Mouse (Mus musculus) left cerebral cortex, adult 11 months (tissue): Measurements from ENCODE around the gene Zglp1.
A peak's percentile ranks its signal among the peaks of the same experiment; 100 is the strongest.

Source experiments
- DNase-seq: peaks from one replicate; pipeline ENCODE4 v3.0.0; 2022; ENCODE audit warnings: low spot score

Gene Zglp1

DNA sequence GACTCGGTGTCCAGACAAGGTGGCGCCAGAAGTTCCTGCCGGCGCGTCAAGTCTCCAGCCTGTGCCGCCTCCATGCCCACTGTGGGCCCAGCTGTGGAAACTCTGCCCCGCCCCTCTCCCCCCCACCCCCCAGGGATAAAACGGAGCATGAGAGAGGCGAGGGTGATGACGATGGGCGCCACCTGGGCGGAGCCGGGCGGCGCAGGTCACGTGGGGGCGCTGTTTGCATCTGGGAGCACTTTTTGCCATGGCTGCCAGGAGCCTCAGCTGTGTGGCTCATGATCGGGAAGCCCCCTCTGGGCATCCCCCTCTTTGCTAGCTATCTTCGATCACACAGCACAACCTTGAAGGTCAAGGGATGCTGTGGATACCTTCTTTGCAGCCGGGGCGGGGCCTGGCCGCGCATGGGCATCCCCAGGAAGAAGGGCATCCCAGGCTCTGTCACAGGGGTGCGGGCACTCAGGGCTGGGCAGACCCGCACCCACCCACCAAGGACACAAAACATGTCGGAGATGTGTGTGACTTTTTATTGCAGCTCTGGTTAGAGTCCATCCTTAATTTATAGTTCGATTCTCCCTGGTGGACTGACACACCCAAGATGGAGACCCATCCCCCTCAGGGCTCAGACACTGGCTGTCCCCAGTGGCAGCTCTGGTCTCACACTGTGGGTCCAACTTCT, at the start of gene Zglp1:
Zglp1 (minus strand) TSS at position 88 of the 679 bp plus-strand sequence.
- DNase-seq = no peak

DNA sequence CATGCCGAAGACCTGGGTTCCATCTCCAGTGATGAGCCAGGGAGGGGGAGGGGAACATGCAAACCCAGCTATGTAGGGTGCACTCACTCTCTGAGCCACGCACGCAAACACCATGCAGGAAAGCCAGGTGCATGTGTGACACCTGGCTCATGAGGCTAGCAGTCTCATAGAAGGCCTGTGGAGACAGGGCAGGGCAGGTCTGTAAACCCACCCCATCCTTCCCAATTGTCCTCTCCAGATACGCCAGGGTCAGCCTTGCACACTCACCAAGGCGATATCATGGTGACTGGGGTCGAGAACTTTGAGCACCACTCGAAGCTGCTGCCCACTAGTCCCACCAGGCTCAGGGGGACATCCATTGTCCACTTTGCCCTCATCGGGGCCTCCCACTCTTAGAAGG, 48.2 kb upstream of the Zglp1 start:
- no peak for DNase-seq

DNA sequence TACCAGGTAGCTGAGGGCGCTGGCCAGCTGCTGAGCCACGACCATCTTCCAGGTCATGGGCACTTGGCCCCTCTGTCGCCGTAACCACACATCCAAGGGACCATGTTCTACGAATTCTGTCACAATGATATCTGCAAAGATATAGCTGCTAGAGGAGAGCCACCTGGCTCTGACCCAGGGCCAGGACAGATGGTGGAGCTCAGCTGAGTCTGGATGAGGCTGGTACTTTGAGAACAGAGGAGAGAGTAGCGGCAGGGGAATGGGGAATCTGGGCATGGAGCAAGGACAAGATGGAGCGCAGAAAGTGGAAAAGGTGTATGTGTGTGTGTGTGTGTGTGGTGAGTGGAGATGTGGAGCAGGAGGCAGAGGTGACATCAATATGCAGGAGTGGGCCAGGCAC, 47.3 kb upstream of the Zglp1 start:
- DNase-seq = no peak

DNA sequence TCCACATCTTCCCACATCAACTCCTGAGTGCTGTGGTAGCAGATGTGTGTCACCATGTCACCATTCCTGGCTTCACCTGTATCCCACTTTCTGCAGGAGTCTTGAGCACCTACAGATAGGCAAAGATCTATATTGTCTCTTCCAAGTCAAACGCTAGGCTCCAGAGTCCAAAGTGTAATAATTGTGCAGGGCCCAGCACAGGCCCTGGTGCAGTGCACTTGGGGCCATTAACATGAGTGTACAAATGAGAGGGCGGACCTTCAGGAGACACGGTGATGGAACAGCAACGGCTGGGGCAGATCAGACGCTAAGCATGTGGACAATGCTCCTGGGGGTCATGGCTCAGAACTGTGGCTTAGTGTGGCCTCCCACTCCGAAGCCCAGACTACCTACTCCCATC, 46.9 kb upstream of the Zglp1 start:
- no peak for DNase-seq

DNA sequence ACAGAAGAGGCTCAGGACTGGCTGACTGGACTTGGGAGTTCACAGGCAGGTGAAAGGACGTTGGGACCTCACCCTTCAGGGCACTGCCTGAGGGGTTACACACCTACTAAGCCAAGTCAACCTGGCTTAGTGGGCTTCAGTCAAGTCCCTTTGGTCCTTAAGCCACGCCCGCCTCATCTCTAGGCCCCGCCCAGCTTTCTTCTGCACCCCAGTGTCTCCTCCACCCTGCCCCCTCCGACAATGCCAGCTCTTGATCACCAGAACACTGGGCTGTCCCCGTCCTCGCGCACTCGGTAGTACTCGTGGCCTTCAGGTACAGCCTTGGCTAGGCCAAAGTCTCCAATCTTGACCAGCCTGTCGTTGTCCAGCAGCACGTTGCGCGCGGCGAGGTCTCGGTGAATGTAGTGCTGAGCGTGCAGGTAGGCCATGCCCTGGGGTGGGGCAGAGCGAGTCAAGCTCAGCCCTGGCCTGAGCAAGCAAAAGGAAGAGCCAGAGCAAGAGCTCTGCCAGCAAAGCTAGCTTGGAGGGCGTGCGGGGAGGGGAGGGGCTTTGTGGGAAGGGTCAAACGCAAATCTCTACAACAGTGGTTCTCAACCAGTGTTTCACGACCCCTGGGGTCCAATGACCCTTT, 40.8 kb upstream of the Zglp1 start:
- no peak for DNase-seq

DNA sequence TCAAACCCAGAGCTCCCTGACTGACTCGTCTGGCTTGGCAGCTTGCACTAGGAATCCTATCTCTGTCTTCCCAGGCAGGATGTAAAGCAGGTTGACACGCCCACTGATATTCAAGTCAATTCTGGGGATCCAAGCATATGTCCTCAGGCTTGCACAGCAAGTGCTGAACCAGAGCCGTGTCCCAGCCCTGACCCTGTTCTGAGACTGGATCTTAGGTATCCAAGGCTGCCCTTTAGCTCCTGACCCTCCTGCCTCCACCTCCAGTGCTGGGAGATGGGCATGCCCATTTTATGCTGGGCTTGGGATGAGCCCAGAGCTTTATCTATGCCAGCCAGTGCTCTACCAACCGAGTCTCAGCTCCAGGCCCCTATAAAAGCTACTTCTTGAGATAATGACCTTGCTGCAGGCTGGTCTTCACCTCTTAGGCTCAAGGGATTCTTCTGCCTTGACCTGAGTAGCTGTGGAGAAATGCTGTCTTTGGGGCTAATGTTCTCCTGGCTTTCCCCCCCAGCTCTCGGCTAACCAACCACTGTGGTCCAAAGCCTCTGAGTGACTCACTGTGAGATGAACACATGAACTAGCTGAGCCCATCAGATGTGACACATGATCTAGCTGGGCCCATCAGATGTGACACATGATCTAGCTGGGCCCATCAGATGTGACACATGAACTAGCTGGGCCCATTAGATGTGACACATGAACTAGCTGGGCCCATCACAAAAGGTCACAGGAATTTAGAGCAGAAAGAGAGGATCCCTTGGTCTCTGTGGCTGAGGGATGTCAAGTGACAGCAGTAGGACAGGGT, 39.1 kb upstream of the Zglp1 start:
- peak; percentile 24 for DNase-seq

DNA sequence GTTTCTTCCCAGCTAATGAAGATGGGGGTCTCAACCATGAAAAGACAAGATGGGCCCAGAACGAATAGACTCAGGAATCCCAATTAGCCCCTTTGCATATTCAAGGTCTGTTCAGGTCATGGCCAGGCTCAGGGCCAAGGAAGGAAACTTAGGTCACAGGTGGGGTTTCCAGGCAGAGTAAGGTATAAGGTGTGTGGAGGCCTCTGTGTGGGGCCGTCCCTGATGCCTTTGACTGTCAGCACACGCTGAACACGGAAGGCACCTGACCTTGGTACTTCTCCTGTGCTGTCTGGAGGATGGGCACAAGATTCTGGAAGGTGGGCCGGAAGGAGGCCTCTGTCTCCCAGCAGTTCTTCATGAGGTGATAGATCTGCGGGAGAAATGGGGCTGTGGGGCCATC, 37.9 kb upstream of the Zglp1 start:
- DNase-seq = no peak

DNA sequence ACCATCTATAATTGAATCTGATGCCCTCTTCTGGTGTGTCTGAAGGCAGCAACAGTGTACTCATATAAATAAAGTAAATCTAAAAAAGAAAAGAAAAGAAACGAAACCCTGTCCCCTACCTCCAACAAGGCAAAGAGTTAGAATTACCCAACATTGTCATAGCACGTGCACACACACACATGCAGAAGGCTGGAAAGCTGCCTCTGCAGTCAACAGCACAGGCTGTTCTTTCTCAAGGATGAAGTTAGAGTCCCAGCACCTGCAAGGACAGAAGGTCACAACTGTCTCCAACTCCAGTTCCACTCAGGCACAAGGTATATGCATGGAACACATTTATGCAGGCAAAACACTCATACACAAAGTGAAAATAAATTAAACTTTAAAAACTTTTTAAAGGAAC, 35.2 kb upstream of the Zglp1 start:
- DNase-seq = no peak

DNA sequence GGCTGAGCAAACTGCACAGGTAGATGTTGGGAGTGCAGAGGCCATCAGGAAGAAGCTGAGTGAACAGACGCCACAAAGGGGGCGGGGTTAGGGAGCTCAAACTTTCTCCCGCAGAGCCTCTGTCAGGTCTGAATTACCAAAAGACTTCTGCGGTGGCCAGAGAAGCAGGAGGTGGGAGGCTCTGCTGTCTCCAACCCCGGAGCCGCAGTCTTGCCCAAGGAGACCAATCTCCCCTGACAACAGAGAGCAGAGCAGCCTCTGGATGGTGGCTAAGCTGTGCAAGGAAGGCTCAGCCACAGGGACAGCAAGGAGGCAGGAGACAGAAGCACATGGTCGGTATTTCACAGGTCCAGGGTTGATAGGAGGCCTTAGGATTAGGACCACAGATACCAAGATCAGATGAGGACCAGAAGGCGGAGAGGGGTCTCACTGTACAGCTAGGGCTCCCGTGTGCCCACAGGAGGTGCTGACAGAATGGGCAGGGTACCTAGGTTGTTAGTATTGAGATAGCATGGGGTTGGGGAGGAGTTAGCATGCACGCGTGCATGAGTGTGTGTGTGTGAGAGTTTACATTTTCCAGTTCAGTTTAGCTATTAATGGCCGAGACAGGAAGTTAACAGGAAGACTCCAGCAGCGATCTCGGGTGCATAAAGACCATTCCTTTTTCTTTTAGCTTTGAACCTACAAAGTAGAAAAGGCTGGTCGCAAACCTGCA, 33.7 kb upstream of the Zglp1 start:
- no peak for DNase-seq

DNA sequence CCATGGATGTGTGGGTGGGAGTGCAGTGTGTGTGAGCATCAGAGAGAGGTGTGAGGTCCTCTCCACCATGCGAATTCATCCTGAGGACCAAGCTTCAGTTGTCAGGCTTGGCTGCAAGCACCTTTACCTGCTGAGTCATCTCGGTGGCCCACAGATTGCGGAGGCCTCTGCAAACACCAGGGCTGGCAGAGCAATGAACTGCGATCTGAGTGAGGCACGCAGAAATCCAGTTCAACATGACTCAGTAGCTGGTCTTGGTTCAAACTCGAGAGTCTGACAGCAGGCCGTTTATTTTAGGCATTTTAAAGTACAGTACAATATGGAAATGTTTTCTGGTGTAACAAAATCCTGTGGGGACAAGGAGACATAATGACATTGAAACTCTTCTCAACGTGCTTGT, 30.9 kb upstream of the Zglp1 start:
- DNase-seq = peak; percentile 62

DNA sequence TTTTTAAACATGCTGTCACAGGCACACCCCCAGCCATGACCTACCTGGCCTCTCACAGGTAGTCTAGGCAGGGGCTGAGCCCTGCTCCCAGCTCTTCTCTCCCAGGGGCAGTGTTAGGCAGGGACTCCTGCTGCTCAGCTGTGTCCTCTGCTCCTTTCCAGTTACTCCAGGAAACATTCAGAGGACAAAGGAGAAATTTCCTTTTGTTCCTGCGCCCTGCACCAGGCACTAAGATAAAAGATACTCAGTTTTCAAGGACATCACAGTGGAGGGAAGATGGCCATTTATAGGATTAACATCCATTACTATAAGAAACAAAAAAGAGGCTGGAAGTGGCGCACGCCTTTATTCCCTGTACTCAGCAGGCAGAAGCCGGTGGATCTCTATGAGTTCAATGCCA, 29.1 kb upstream of the Zglp1 start:
- DNase-seq = no peak

DNA sequence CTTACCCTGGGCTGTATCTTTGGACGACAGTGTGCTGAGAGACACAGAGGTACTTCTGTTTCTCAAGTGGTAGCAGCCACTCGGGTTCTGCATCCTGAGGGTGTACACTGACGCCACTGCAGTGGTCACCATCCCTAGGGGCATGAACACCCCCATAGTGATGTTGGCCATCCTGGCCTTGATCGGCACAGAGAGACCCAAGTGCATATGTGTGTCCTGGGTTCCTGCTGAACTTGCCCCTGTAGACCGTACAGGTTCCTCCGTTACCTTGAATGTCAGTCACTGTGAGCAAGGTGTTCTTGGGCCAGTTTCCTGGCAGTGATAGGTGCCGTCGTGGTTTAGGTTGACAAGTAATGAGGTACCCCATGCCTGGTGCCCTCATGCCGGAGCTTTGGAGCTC, 26.5 kb upstream of the Zglp1 start:
- DNase-seq = no peak

DNA sequence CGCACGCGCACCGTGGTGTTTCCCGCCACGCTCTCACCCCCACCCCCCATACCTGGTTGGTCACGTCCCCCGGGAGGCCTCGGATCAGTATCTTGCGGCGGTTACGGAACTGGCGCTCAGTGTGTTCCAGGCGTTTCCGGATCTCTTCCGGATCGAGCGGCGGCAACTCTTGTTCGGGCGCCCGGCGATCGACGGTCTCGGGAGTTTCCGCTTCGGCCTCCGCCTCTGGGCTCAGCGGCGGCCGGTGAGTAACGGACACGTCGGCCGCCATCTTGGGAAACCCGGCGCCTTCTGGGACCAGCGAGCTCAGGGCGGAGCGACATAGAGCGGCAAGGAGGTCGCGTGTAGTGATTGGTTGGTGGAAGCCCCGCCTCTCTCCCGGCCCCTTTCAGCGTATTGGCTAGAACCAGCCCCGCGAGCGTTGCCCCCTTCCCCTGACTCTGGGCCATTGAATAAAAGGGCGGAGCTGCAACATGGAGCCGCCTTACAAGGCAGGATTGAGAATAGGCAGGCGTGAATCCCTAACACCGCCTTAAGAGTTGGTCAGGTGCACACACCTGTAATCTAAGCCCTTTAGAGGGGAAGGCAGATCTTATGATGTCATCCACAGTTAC, 24.9 kb upstream of the Zglp1 start, which contains the start of the genes Gm38431 and Raver1:
Gm38431 (minus strand) TSS at position 291 of the 614 bp plus-strand sequence.
Raver1 (minus strand) TSS at position 302 of the 614 bp plus-strand sequence.
- peak; percentile 97 for DNase-seq

DNA sequence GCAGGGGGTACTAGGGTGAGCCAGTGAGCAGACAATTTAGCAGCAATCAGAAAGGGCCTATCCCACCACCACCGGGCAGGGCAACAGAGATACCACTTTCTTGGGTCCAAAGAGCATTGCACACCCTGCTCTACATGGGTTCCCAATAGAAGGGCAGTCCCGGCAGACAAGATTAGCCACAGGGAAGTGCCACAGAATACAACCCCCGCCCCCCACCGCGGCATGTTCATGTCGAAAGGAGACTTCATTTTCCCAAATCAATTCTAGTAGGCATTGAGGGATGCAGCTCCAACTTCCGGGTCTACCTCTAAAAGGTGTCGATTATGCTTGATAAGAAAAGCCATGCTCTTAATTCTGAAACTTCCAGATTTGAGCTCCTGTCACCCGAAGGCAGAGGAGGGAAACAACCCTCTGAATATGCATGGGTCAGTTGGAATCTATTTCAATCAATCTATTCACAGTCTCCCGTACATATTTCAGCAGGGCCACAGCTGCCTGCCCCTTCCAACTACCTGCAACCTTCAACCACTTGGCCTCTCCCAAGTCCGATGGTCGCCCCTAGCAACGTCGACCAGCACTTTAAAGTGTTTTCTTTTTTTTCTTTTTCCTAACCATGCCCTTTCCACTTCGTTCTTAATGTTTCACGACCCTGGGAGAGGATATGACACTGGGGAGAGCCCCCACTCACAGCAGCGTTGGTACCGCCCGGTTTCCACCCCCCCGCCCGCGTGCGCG, 24.2 kb upstream of the Zglp1 start:
- no peak for DNase-seq

DNA sequence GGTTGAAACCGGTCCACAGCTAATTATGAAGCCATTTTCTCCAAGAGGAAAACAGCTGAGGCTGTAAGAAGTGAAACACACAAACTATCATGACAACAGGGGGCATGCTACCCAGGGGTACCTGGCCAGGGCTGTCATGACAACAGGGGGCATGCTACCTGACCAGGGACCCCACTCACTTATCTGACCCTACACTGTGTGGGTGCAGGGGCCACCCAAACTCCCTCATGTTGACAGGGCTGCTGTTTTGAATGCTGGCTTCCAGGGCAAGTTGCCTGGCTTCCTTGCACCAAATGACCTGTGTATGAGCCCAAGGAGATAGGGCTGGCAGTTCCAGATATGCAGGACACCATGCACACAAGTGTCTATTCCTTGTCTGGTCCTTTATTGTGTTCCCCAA, 23.6 kb upstream of the Zglp1 start:
- no peak for DNase-seq

DNA sequence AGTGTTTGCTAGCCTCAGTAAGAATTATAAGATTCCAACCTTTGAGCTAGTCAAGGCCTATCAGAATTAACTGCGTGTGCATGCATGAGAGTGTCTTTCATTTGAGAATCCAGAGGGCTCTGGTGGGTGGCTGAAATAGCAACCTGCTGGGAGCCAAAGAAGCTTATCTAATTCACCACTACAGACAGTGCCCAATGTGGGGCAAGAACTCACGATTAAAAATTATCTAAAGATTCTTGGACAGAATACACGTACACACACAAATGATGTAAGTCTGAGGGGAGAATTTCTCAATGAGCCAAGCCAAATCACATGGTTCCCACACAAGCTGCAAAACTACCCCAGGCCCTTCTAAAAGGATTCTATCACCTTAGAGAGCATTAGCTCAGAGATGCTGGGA, 16.4 kb upstream of the Zglp1 start:
- DNase-seq = no peak

DNA sequence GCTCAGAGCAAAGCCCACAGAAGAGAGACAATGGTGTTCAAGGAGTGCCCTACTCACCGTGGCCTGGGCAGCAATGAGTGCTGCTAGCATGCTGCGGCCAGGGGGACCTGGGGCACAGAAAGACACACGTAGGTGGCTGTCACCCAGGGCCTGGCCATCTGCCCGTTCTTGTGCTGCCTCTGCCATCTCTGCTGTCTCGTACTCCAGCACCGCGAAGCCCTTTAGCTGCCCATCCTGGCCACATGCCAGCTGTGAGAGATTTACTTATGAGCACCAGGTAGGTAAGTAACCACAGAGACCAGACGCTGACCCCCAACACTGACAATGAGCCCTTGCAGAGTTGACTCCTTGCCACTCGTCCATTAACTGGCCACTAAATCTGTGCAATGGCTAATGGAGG, 14.2 kb upstream of the Zglp1 start:
- no peak for DNase-seq

DNA sequence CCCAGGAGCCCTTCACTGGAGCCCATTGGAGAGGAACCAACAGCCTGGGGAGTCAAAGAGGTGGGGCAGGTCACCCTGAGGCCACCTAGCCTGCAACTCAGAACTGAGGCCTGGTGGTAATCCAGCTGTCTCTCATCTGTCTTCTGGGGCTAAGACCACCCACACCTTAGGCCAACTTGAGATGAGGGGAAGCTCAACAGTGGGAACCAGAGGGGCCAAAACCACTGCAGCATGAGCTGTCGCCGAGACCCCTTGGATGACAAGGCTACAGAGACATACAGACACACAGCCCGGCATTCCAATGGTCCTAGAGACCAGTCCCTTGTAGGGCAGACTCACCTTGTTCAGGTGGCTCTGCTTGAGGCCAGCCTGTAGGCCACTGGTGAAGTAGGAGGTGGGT, 8.7 kb upstream of the Zglp1 start:
- no peak for DNase-seq

DNA sequence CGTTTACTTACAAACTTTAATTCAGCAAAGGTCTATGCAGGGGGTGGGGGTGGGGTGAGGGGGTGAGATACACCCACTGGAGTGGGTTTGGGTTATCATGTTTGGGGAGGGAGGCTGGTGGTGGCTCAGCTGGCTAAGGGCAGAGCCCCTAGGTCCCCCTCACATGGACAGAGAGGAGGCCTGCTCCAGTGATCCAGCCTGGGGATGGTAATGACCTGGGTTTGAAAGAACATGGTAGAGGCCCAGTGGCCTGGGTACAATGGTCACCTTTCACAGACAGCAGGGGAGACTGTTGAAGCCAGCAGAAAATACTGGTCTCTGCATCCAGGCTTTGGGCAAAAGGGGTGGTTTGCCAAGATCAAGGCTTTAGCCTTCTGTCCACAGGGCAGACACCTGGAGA, 7.3 kb upstream of the Zglp1 start:
- no peak for DNase-seq

DNA sequence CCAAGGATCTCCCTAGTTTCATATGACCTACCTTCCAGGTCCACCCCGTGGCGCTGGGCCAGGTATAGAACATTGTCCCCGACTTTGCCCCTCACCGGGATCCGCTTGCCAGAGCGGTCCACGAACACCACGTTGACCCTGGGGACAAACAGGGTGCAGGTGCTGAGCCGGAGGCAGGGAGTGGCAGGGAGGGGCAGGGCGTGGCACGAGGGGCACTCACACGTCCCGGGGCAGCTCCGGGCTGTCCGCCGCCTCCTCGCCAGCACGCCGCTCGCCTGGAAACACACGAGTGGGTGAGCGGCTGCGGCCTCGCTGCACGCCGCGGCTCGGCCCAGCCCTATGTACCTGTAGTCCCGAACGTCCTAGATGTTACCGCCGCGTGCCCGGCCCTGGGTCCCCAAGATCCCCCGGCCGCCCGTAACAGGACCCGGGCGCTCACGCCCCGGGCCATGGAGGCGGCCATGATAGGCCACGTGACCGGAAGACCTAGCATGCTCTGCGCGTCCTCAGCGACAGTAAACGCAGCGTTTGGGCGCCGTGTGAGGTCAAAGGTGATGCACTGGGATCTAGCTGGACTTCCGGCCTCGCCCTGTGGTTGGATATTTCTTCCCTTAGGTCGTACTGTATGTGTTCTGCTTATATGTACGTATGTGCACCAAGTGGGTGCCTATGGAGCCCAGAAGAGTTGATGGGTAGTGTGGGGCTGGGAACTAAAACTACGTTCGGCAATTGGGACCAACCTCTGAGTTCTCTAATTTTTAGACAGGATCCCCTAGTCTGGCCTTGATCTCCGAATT, 6.3 kb upstream of the Zglp1 start, which contains the start of the genes Gm49373 and Fdx1l:
Gm49373 (minus strand) TSS at position 53 of the 797 bp plus-strand sequence.
Fdx1l (minus strand) TSS at position 571 of the 797 bp plus-strand sequence.
- DNase-seq = peak; percentile 89
